Mouse (Mus musculus) heart, postnatal 0 days (tissue): Measurements from ENCODE around the gene Supt4a. TPM values are rescaled to one million over a fixed set of nuclear protein-coding genes. Genes with fewer than 3 reads are reported as not detected.
A peak's percentile ranks its signal among the peaks of the same experiment; 100 is the strongest.

Source experiments
- ATAC-seq: fragments of 200-750 bp; cut with Nextera tagmentation; 2 replicates; pipeline ENCODE4 v1.8.0; 2017; ENCODE audit warnings: low read depth, moderate number of reproducible peaks, moderate library complexity; ENCODE audit not compliant: insufficient read depth
- DNase-seq: peaks from one replicate; pipeline ENCODE4 v3.0.0-alpha.2; 2016; ENCODE audit warnings: low spot score
- H3K27ac ChIP-seq: fragments of 300-500 bp; sonication (generic); 2 replicates; pipeline ENCODE4 v1.5.1; 2014; ENCODE audit warnings: low read depth, mild to moderate bottlenecking
- H3K27me3 ChIP-seq: fragments of 300-500 bp; sonication (generic); 2 replicates; pipeline ENCODE4 v1.6.1; 2014; ENCODE audit warnings: low read length, mixed read lengths; ENCODE audit not compliant: control insufficient read depth, insufficient read depth
- H3K36me3 ChIP-seq: fragments of 300-500 bp; sonication (generic); replicated peaks from 2 replicates; pipeline ENCODE4 v1.6.1; 2014; ENCODE audit warnings: low read length, mixed read lengths; ENCODE audit not compliant: control insufficient read depth, insufficient read depth
- H3K4me1 ChIP-seq: fragments of 300-500 bp; sonication (generic); 2 replicates; pipeline ENCODE4 v1.6.1; 2014; ENCODE audit warnings: antibody characterized with exemption; ENCODE audit not compliant: control insufficient read depth, insufficient read depth
- H3K4me2 ChIP-seq: fragments of 300-500 bp; sonication (generic); 2 replicates; pipeline ENCODE4 v1.6.1; 2014; ENCODE audit warnings: low read depth, mild to moderate bottlenecking, low read length, moderate library complexity
- H3K4me3 ChIP-seq: fragments of 300-500 bp; sonication (generic); 2 replicates; pipeline ENCODE4 v1.5.1; 2014; ENCODE audit warnings: low read depth, low read length
- H3K9ac ChIP-seq: fragments of 300-500 bp; sonication (generic); replicated peaks from 2 replicates; pipeline ENCODE4 v1.6.1; 2014; ENCODE audit warnings: low read depth, low read length, mixed read lengths
- H3K9me3 ChIP-seq: fragments of 300-500 bp; sonication (generic); replicated peaks from 2 replicates; pipeline ENCODE4 v1.6.1; 2016; ENCODE audit warnings: low read length; ENCODE audit not compliant: control insufficient read depth
- CTCF ChIP-seq: IDR thresholded peaks from 2 replicates; pipeline ENCODE4 v1.5.1; 2016; ENCODE audit warnings: antibody characterized with exemption, control low read depth, low read depth
- EP300 ChIP-seq: IDR thresholded peaks from 2 replicates; pipeline ENCODE4 v1.6.1; 2016; ENCODE audit warnings: antibody characterized with exemption, low read depth
- WGBS: fragments of 180-500 bp; shearing (Covaris S2); extraction: QIAGEN DNeasy Blood & Tissue Kit; methylation state at CpG from one replicate; pipeline ENCODE4 v1.1.7; 2014; 5-methylcytosine and 5-hydroxymethylcytosine counted together
- polyA plus RNA-seq: library from polyadenylated mRNA; unstranded; fragments of >200 nt; fragmentation: Nextera tagmentation; extraction: Ambion mirVana; gene quantifications from 2 replicates; pipeline ENCODE4 v1.2.1, GENCODE M21; 2015
- total RNA-seq: library from RNA; depleted of rRNA; stranded (reverse); fragments of >200 nt; gene quantifications from 2 replicates; pipeline ENCODE4 v1.2.3, GENCODE M21; 2014; ENCODE audit warnings: low replicate concordance

Gene Supt4a
- total and polyA plus RNA-seq, 2 experiments from 2014 or later, result 50.3 to 101 TPM

GRCm38 (mm10) chr11:87730652-87731310 is 6.6 kb upstream of the Supt4a start:
- DNase-seq, result no peak
- 72% methylated on average over 10 of the region's 10 CpGs for WGBS
- Histone ChIP-seq H3K4me2 (no peak overlapping the region), H3K4me3 (no peak overlapping the region), H3K27ac (no peak overlapping the region), H3K36me3 (no peaks in the 10 kb centered on the region), H3K9me3 (no peaks in the 10 kb centered on the region), H3K27me3 (no peaks in the 10 kb centered on the region), H3K4me1 (peaks cover 6% of the 10 kb centered on the region; the same call in 1 of the 2 replicates), H3K9ac (no peak overlapping the region)
- TF ChIP-seq EP300, result no peak
- TF ChIP-seq CTCF, result no peak
- ATAC-seq, result no peak

- TF ChIP-seq CTCF, result no peak
- no peak for TF ChIP-seq EP300
- H3K9ac ChIP-seq, result no peak overlapping the region; the same call in 1 of the 2 replicates
- H3K4me3 ChIP-seq, result peak overlapping the region; percentile 15; the same call in 1 of the 2 replicates
Measured at GRCm38 (mm10) chr11:87734346-87734745, 3.0 kb upstream of the Supt4a start.

GRCm38 (mm10) chr11:87735691-87736090 is 1.7 kb upstream of the Supt4a start:
- ATAC-seq (no peak), DNase-seq (no peak)
- TF ChIP-seq EP300, result no peak
- TF ChIP-seq CTCF, result no peak
- Histone ChIP-seq H3K27ac (peak overlapping the region; percentile 77; the same call in 1 of the 2 replicates), H3K4me1 (peaks cover 13% of the 10 kb centered on the region), H3K36me3 (peaks cover 19% of the 10 kb centered on the region), H3K4me2 (0 out of 2 replicates have a peak overlapping the region, but pooled peaks have one; percentile 88), H3K27me3 (no peaks in the 10 kb centered on the region), H3K4me3 (no peak overlapping the region), H3K9me3 (no peaks in the 10 kb centered on the region), H3K9ac (no peak overlapping the region)
- 65% methylated on average over 6 of the region's 6 CpGs for WGBS

More at GRCm38 (mm10) chr11:87734346-87734745, 3.0 kb upstream of the Supt4a start:
- H3K9me3 ChIP-seq, result no peaks in the 10 kb centered on the region
- peak overlapping the region; percentile 34; the same call in 1 of the 2 replicates for H3K27ac ChIP-seq
- no peaks in the 10 kb centered on the region for H3K27me3 ChIP-seq
- ATAC-seq, result no peak
- peaks cover 13% of the 10 kb centered on the region for H3K4me1 ChIP-seq
- WGBS, result 44% methylated on average over 5 of the region's 5 CpGs
- DNase-seq, result no peak
- H3K4me2 ChIP-seq, result peak overlapping the region; percentile 30; the same call in 1 of the 2 replicates
- peaks cover 6% of the 10 kb centered on the region; the same call in 1 of the 2 replicates for H3K36me3 ChIP-seq

GRCm38 (mm10) chr11:87736647-87737134 is 661 bp upstream of the Supt4a start:
- peak overlapping the region; percentile 50; the same call in 1 of the 2 replicates for H3K9ac ChIP-seq
- TF ChIP-seq EP300 (no peak), CTCF (no peak)
- ATAC-seq, result peak; percentile 58
- 1% methylated on average over 31 of the region's 31 CpGs for WGBS
- DNase-seq, result peak; percentile 60
- no peaks in the 10 kb centered on the region for H3K9me3 ChIP-seq
- H3K4me2 ChIP-seq, result peak overlapping the region; percentile 88
- H3K4me1 ChIP-seq, result peaks cover 13% of the 10 kb centered on the region
- H3K36me3 ChIP-seq, result peaks cover 23% of the 10 kb centered on the region
- H3K4me3 ChIP-seq, result peak overlapping the region; percentile 75
- no peaks in the 10 kb centered on the region for H3K27me3 ChIP-seq
- peak overlapping the region; percentile 77 for H3K27ac ChIP-seq

GRCm38 (mm10) chr11:87743691-87744090 is 6.3 kb downstream of the Supt4a start:
- H3K36me3 ChIP-seq, result peaks cover 53% of the 10 kb centered on the region
- no peak for TF ChIP-seq CTCF
- no peak for TF ChIP-seq EP300
- H3K9ac ChIP-seq, result no peak overlapping the region
- no peaks in the 10 kb centered on the region for H3K27me3 ChIP-seq
- DNase-seq (no peak), ATAC-seq (no peak)
- H3K27ac ChIP-seq, result no peak overlapping the region
- H3K4me2 ChIP-seq, result no peak overlapping the region
- no peak overlapping the region for H3K4me3 ChIP-seq
- 85% methylated on average over 3 of the region's 3 CpGs for WGBS
- no peaks in the 10 kb centered on the region for H3K4me1 ChIP-seq
- H3K9me3 ChIP-seq, result no peaks in the 10 kb centered on the region
